Mouse (Mus musculus) embryonic facial prominence, embryonic 14.5 days (tissue): ENCODE measurements around the gene Tmem217. TPM values are rescaled to one million over a fixed set of nuclear protein-coding genes. Genes with fewer than 3 reads are reported as not detected.
"Not testable (repeated sequence)": the region's sequence is repeated elsewhere in the genome, so short reads cannot be mapped to it uniquely, and the experiment has no call there.

Source experiments
- ATAC-seq: fragments of 200-750 bp; cut with Nextera tagmentation; 2 replicates; pipeline ENCODE4 v1.8.0; 2017; ENCODE audit warnings: low read depth, moderate number of reproducible peaks, moderate TSS enrichment
- DNase-seq: peaks from one replicate; pipeline ENCODE4 v3.0.0-alpha.2; 2015; ENCODE audit warnings: low spot score
- H3K27ac ChIP-seq: fragments of 300-500 bp; sonication (generic); replicated peaks from 2 replicates; pipeline ENCODE4 v1.5.1; 2014; ENCODE audit warnings: low read depth, mild to moderate bottlenecking, low read length, moderate library complexity
- H3K27me3 ChIP-seq: fragments of 300-500 bp; sonication (generic); replicated peaks from 2 replicates; pipeline ENCODE4 v1.6.1; 2014; ENCODE audit warnings: low read length; ENCODE audit not compliant: control insufficient read depth, insufficient read depth
- H3K36me3 ChIP-seq: fragments of 300-500 bp; sonication (generic); 2 replicates; pipeline ENCODE4 v1.6.1; 2014; ENCODE audit warnings: low read length, mixed read lengths; ENCODE audit not compliant: control insufficient read depth, insufficient read depth
- H3K4me1 ChIP-seq: fragments of 300-500 bp; sonication (generic); 2 replicates; pipeline ENCODE4 v1.6.1; 2014; ENCODE audit warnings: antibody characterized with exemption, low read length; ENCODE audit not compliant: control insufficient read depth, insufficient read depth
- H3K4me2 ChIP-seq: fragments of 300-500 bp; sonication (generic); 2 replicates; pipeline ENCODE4 v1.6.1; 2014; ENCODE audit warnings: low read depth, mild to moderate bottlenecking, low read length, moderate library complexity, mixed read lengths
- H3K4me3 ChIP-seq: fragments of 300-500 bp; sonication (generic); 2 replicates; pipeline ENCODE4 v1.5.1; 2014; ENCODE audit warnings: low read depth, mild to moderate bottlenecking, low read length
- H3K9ac ChIP-seq: fragments of 300-500 bp; sonication (generic); 2 replicates; pipeline ENCODE4 v1.6.1; 2014; ENCODE audit warnings: low read depth, mild to moderate bottlenecking, low read length, moderate library complexity, mixed read lengths
- H3K9me3 ChIP-seq: fragments of 300-500 bp; sonication (generic); 2 replicates; pipeline ENCODE4 v1.6.1; 2016; ENCODE audit warnings: low read length; ENCODE audit not compliant: control insufficient read depth
- WGBS: fragments of 180-500 bp; shearing (Covaris S2); extraction: QIAGEN DNeasy Blood & Tissue Kit; methylation state at CpG from one replicate; pipeline ENCODE4 v1.1.7; 2014; 5-methylcytosine and 5-hydroxymethylcytosine counted together
- polyA plus RNA-seq: library from polyadenylated mRNA; unstranded; fragments of >200 nt; fragmentation: Nextera tagmentation; extraction: Ambion mirVana; gene quantifications from 2 replicates; pipeline ENCODE4 v1.2.1, GENCODE M21; 2014

Tmem217 gene
- polyA plus RNA-seq, 1 experiment from 2014 or later = 0.18 TPM

GRCm38 (mm10) chr17:29497481-29497880, 54.7 kb downstream of the Tmem217 start:
- H3K9ac ChIP-seq = not testable (repeated sequence)

GRCm38 (mm10) chr17:29497071-29497354, 55.2 kb downstream of the Tmem217 start:
- Histone ChIP-seq H3K4me3 (no peak overlapping the region), H3K9ac (no peak overlapping the region), H3K9me3 (no peaks in the 10 kb centered on the region), H3K4me2 (no peak overlapping the region), H3K27ac (no peak overlapping the region), H3K36me3 (peaks cover 15% of the 10 kb centered on the region), H3K27me3 (no peaks in the 10 kb centered on the region), H3K4me1 (peaks cover 5% of the 10 kb centered on the region; the same call in 1 of the 2 replicates)
- ATAC-seq (no peak), DNase-seq (no peak)
- WGBS = 97% methylated on average over 3 of the region's 3 CpGs

More at GRCm38 (mm10) chr17:29497481-29497880, 54.7 kb downstream of the Tmem217 start:
- DNase-seq, H3K4me2 ChIP-seq, H3K27ac ChIP-seq, H3K4me1 ChIP-seq, H3K4me3 ChIP-seq, H3K27me3 ChIP-seq, ATAC-seq, H3K9me3 ChIP-seq: not testable (repeated sequence)
- WGBS = 78% methylated on average over 1 of the region's 1 CpGs
- H3K36me3 ChIP-seq = peaks cover 15% of the 10 kb centered on the region

- Histone ChIP-seq H3K27ac (no peak overlapping the region), H3K27me3 (no peaks in the 10 kb centered on the region), H3K4me3 (no peak overlapping the region), H3K9ac (no peak overlapping the region), H3K4me1 (peaks cover 5% of the 10 kb centered on the region; the same call in 1 of the 2 replicates), H3K4me2 (no peak overlapping the region), H3K36me3 (peaks cover 15% of the 10 kb centered on the region), H3K9me3 (no peaks in the 10 kb centered on the region)
- ATAC-seq (no peak), DNase-seq (no peak)
- 76% methylated on average over 6 of the region's 6 CpGs for WGBS
Observed at GRCm38 (mm10) chr17:29496211-29497070, 55.7 kb downstream of the Tmem217 start.

- Histone ChIP-seq H3K36me3 (peaks cover 15% of the 10 kb centered on the region), H3K27me3 (no peaks in the 10 kb centered on the region), H3K4me1 (peaks cover 5% of the 10 kb centered on the region; the same call in 1 of the 2 replicates), H3K4me2 (no peak overlapping the region), H3K4me3 (no peak overlapping the region), H3K27ac (no peak overlapping the region), H3K9me3 (no peaks in the 10 kb centered on the region), H3K9ac (no peak overlapping the region)
- ATAC-seq (no peak), DNase-seq (no peak)
- 60% methylated on average over 7 of the region's 8 CpGs for WGBS
Observed at GRCm38 (mm10) chr17:29494732-29495076, 57.5 kb downstream of the Tmem217 start.

GRCm38 (mm10) chr17:29494062-29494731, 58.0 kb downstream of the Tmem217 start:
- Histone ChIP-seq H3K4me1 (peaks cover 8% of the 10 kb centered on the region), H3K27ac (no peak overlapping the region), H3K36me3 (peaks cover 15% of the 10 kb centered on the region), H3K27me3 (no peaks in the 10 kb centered on the region), H3K9ac (no peak overlapping the region), H3K4me2 (no peak overlapping the region), H3K4me3 (no peak overlapping the region), H3K9me3 (no peaks in the 10 kb centered on the region)
- DNase-seq (no peak), ATAC-seq (no peak)
- 74% methylated on average over 10 of the region's 10 CpGs for whole genome bisulfite sequencing

- Histone ChIP-seq H3K27ac (peak overlapping the region; percentile 13; the same call in 1 of the 2 replicates), H3K4me2 (peak overlapping the region; percentile 92), H3K4me1 (peaks cover 11% of the 10 kb centered on the region), H3K9ac (peak overlapping the region; percentile 93; the same call in 1 of the 2 replicates), H3K27me3 (no peaks in the 10 kb centered on the region), H3K36me3 (peaks cover 15% of the 10 kb centered on the region), H3K4me3 (peak overlapping the region; percentile 96; the same call in 1 of the 2 replicates), H3K9me3 (no peaks in the 10 kb centered on the region)
- WGBS = 70% methylated on average over 11 of the region's 11 CpGs
- DNase-seq (no peak), ATAC-seq (no peak)
Observed at GRCm38 (mm10) chr17:29493461-29493980, 58.7 kb downstream of the Tmem217 start.

- Histone ChIP-seq H3K36me3 (peaks cover 15% of the 10 kb centered on the region), H3K9ac (peak overlapping the region; percentile 93), H3K27ac (peak overlapping the region; percentile 91), H3K9me3 (no peaks in the 10 kb centered on the region), H3K4me3 (peak overlapping the region; percentile 96), H3K27me3 (no peaks in the 10 kb centered on the region), H3K4me1 (peaks cover 11% of the 10 kb centered on the region), H3K4me2 (peak overlapping the region; percentile 92)
- 1% methylated on average over 22 of the region's 22 CpGs for WGBS
- ATAC-seq = no peak; the same call in 1 of the 2 replicates
- peak; percentile 86 for DNase-seq
Observed at GRCm38 (mm10) chr17:29492269-29493191, 59.7 kb downstream of the Tmem217 start.
